Mouse (Mus musculus) thymus, adult 2 months (tissue): ENCODE measurements around the gene Prr23a2.

ENCODE experiments used
- CTCF ChIP-seq: fragments of 200-500 bp; IDR thresholded peaks from 2 replicates; pipeline ENCODE4 v1.5.1; 2012; ENCODE audit warnings: mild to moderate bottlenecking, control low read depth, low read length, moderate library complexity, borderline replicate concordance; ENCODE audit not compliant: control insufficient read depth, poor library complexity, insufficient read depth; ENCODE audit errors: extremely low read depth
- POLR2A ChIP-seq: fragments of 200-500 bp; IDR thresholded peaks from 2 replicates; pipeline ENCODE4 v1.6.1; 2012; ENCODE audit warnings: mild to moderate bottlenecking, low read length, control low read depth, moderate library complexity; ENCODE audit not compliant: control insufficient read depth, poor library complexity, insufficient read depth; ENCODE audit errors: extremely low read depth

GRCm38 (mm10) chr9:98816066-98816465, 40.2 kb upstream of the Prr23a2 start:
- no peak for TF ChIP-seq CTCF
- TF ChIP-seq POLR2A, result no peak
